Mouse (Mus musculus) midbrain, embryonic 14.5 days (tissue): Measurements from ENCODE around the gene Cdc37. TPM values are rescaled to one million over a fixed set of nuclear protein-coding genes. Genes with fewer than 3 reads are reported as not detected.
A peak's percentile ranks its signal among the peaks of the same experiment; 100 is the strongest.

ENCODE experiments used
- ATAC-seq: fragments of 200-750 bp; cut with Nextera tagmentation; 2 replicates; pipeline ENCODE4 v1.8.0; 2017; ENCODE audit warnings: moderate number of reproducible peaks, moderate library complexity; ENCODE audit not compliant: low FRiP score, low TSS enrichment
- DNase-seq: peaks from one replicate; pipeline ENCODE4 v3.0.0-alpha.2; 2015
- H3K27ac ChIP-seq: fragments of 300-500 bp; sonication (generic); replicated peaks from 2 replicates; pipeline ENCODE4 v1.5.1; 2014; ENCODE audit warnings: mild to moderate bottlenecking, low read depth, low read length, moderate library complexity
- H3K27me3 ChIP-seq: fragments of 300-500 bp; sonication (generic); 2 replicates; pipeline ENCODE4 v1.6.1; 2014; ENCODE audit warnings: low read length, control low read depth, mixed read lengths; ENCODE audit not compliant: control insufficient read depth, insufficient read depth
- H3K36me3 ChIP-seq: fragments of 300-500 bp; sonication (generic); 2 replicates; pipeline ENCODE4 v1.6.1; 2014; ENCODE audit warnings: low read length, control low read depth; ENCODE audit not compliant: control insufficient read depth, insufficient read depth
- H3K4me1 ChIP-seq: fragments of 300-500 bp; sonication (generic); 2 replicates; pipeline ENCODE4 v1.6.1; 2014; ENCODE audit warnings: mild to moderate bottlenecking, antibody characterized with exemption, low read length, control low read depth; ENCODE audit not compliant: control insufficient read depth, insufficient read depth
- H3K4me2 ChIP-seq: fragments of 300-500 bp; sonication (generic); 2 replicates; pipeline ENCODE4 v1.6.1; 2014; ENCODE audit warnings: mild to moderate bottlenecking, low read length, moderate library complexity
- H3K4me3 ChIP-seq: fragments of 300-500 bp; sonication (generic); replicated peaks from 2 replicates; pipeline ENCODE4 v1.5.1; 2014; ENCODE audit warnings: low read depth, low read length
- H3K9ac ChIP-seq: fragments of 300-500 bp; sonication (generic); replicated peaks from 2 replicates; pipeline ENCODE4 v1.6.1; 2014; ENCODE audit warnings: mild to moderate bottlenecking, low read length, moderate library complexity
- H3K9me3 ChIP-seq: fragments of 300-500 bp; sonication (generic); 2 replicates; pipeline ENCODE4 v1.6.1; 2016; ENCODE audit warnings: low read length, control low read depth, mixed read lengths; ENCODE audit not compliant: control insufficient read depth
- WGBS: fragments of 180-500 bp; shearing (Covaris S2); extraction: QIAGEN DNeasy Blood & Tissue Kit; methylation state at CpG from one replicate; pipeline ENCODE4 v1.1.7; 2014; 5-methylcytosine and 5-hydroxymethylcytosine counted together
- polyA plus RNA-seq: library from polyadenylated mRNA; unstranded; fragments of >200 nt; fragmentation: Nextera tagmentation; extraction: Ambion mirVana; gene quantifications from 2 replicates; pipeline ENCODE4 v1.2.1, GENCODE M21; 2014

Gene Cdc37
- polyA plus RNA-seq, 1 experiment from 2014 or later, result 223 TPM

DNA sequence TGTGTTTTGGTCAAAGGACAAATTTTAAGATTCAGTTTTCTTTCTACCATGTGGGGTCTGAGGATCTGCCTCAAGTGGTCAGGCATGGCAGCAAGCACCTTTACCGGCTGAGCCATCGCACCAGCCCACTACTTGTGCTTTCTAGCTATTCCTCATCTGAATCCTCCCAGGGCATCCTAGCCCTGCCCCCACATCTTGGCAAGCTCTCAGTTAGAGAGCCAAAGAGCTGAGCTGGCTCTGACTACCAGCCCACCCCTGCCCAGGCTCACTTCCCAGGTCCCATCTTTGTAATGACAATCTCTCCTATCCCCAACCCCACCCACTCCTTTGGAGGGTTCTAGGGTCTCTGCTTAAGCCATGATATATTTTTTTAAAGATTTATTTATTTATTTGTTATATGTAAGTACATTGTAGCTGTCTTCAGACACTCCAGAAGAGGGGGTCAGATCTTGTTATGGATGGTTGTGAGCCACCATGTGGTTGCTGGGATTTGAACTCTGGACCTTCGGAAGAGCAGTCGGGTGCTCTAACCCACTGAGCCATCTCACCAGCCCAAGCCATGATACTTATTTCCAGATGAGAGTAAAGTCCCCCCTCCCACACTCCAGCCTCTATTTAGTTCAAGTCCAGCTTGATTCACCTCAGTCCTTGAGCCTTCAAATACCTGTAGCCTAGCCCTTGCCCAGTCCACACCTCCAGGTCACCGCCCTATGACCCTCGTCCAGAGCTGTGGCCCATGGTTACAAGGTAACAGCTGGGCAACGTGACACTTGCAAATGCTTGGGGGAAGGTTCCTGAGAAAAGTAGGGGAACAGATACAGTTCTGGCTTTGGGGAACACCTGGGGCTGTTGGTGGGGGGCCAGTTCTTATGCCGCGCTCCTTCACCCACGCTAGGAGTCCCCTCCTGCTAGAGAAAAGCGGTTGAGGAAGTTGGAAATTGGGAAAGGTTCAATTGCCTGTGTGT lies 13.6 kb upstream of the Cdc37 start:
- Histone ChIP-seq H3K4me3 (no peak overlapping the region), H3K4me2 (no peak overlapping the region), H3K36me3 (no peaks in the 10 kb centered on the region), H3K9me3 (no peaks in the 10 kb centered on the region), H3K27me3 (peaks cover 55% of the 10 kb centered on the region), H3K4me1 (no peaks in the 10 kb centered on the region; the same call in 1 of the 2 replicates), H3K9ac (no peak overlapping the region), H3K27ac (no peak overlapping the region)
- no peak for ATAC-seq
- 34% methylated on average over 11 of the region's 11 CpGs for WGBS
- DNase-seq, result no peak

DNA sequence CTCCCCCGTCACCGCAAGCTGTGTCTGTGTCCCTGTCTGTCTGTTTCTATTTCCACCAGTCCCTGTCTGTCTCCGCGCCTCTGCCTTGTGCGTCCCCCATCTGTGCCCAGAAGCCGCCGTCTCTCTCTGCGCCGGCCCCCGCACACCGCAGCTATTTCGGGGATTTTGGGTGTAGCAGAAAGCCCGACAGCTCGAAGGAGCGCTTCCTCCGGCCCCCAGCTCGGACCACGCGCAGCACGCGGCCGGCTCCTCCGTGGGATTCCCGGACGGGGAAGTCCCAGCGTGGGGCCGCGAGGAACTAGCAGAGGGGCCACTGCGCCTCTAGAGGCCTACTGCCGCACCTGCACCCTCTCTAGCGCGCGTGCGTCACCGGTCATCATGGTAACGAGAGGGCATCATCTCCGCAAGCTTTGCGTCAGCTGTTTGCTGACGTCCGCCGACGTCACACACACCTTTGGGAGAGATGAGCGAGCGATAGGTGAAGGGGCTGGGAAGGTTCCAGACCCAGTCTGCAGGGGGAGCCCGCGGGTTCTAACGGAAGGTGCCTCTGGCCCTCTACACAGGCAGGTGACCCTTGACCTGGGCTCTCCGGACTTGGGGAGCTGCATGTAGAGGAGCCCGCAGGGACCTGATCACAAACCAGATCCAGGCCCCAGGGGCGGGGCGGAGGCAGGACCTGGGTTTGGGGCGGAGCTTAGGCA lies 11.6 kb upstream of the Cdc37 start:
- no peaks in the 10 kb centered on the region; the same call in 1 of the 2 replicates for H3K4me1 ChIP-seq
- peak overlapping the region; percentile 66 for H3K4me2 ChIP-seq
- H3K9me3 ChIP-seq, result no peaks in the 10 kb centered on the region
- no peak overlapping the region for H3K27ac ChIP-seq
- H3K27me3 ChIP-seq, result peaks cover 45% of the 10 kb centered on the region
- DNase-seq (peak; percentile 93), ATAC-seq (peak; percentile 58; the same call in 1 of the 2 replicates)
- WGBS, result under 1% methylated on average over 52 of the region's 52 CpGs
- H3K4me3 ChIP-seq, result peak overlapping the region; percentile 45
- H3K9ac ChIP-seq, result peak overlapping the region; percentile 65
- no peaks in the 10 kb centered on the region for H3K36me3 ChIP-seq

DNA sequence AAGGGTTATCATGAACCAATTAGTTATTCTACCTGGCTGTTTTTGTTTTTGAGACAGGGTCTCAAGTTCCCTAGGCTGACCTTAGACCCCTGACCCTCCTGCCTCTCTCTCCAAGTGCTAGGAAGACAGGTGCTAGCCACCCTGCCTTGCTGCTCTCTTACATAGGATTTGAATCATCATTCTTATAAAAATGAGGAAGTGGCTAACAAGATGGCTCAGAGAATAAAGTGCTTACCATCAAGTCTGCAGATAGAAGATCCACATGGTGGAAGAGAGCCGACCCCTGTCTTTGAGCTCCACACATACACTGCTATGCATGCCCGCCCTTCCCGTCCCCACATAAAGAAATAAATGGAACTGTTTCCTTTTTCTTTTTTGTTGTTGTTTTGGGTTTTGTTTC lies 5.0 kb upstream of the Cdc37 start:
- Histone ChIP-seq H3K4me2 (no peak overlapping the region), H3K9ac (no peak overlapping the region), H3K4me1 (no peaks in the 10 kb centered on the region), H3K36me3 (no peaks in the 10 kb centered on the region), H3K9me3 (no peaks in the 10 kb centered on the region), H3K27ac (no peak overlapping the region), H3K27me3 (peaks cover 9% of the 10 kb centered on the region; the same call in 1 of the 2 replicates), H3K4me3 (no peak overlapping the region)
- 83% methylated on average over 3 of the region's 3 CpGs for WGBS
- DNase-seq, result no peak
- no peak for ATAC-seq

DNA sequence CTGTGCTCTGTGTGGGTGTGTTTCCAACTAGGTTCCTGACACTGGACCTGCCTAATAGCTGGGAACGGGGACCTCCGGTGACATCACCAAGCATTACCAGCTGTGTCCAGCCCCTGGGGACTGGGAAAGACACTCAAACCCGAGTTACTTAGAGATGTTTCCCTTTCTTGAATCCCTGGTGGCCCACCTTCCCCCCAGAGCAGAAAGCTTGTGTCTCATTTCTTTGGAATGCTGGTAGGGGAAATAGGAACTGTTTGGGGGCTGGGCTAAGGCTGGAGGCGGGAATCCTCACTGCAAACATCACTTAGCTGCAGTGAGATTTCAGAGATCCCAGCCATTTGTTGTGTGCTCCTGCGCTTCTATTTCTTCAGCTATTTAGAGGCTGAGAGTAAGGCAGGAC lies 4.1 kb upstream of the Cdc37 start:
- Histone ChIP-seq H3K4me1 (peaks cover 5% of the 10 kb centered on the region), H3K9ac (no peak overlapping the region), H3K27ac (no peak overlapping the region), H3K27me3 (peaks cover 9% of the 10 kb centered on the region; the same call in 1 of the 2 replicates), H3K4me3 (no peak overlapping the region), H3K9me3 (no peaks in the 10 kb centered on the region), H3K36me3 (no peaks in the 10 kb centered on the region), H3K4me2 (peak overlapping the region; percentile 30)
- ATAC-seq (no peak), DNase-seq (no peak)
- WGBS, result 19% methylated on average over 5 of the region's 5 CpGs

DNA sequence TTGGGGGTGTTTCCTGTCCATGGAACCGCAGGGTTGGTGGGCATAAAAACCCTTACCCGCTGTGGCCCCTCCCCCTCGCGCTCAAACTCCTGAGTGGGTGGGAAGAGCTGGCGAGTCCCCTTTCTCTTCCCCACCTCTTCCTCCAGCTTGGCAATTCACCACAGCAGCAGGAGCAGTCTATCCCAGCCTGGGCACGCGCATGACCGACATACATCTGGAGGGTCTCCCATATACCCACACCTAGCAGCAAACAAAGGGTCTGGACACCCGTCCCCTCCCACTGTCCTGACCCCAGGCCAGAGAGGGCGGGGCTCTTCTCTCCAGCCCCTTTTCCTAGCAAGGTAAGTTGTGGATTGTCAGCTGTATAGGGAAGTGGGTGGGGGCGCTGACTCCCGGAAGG lies 3.5 kb upstream of the Cdc37 start:
- Histone ChIP-seq H3K27me3 (peaks cover 9% of the 10 kb centered on the region; the same call in 1 of the 2 replicates), H3K36me3 (no peaks in the 10 kb centered on the region), H3K4me3 (0 out of 2 replicates have a peak overlapping the region, but pooled peaks have one; percentile 7), H3K4me1 (peaks cover 10% of the 10 kb centered on the region), H3K4me2 (peak overlapping the region; percentile 30), H3K27ac (no peak overlapping the region), H3K9ac (no peak overlapping the region), H3K9me3 (no peaks in the 10 kb centered on the region)
- 9% methylated on average over 12 of the region's 12 CpGs for WGBS
- ATAC-seq, result no peak
- no peak for DNase-seq

DNA sequence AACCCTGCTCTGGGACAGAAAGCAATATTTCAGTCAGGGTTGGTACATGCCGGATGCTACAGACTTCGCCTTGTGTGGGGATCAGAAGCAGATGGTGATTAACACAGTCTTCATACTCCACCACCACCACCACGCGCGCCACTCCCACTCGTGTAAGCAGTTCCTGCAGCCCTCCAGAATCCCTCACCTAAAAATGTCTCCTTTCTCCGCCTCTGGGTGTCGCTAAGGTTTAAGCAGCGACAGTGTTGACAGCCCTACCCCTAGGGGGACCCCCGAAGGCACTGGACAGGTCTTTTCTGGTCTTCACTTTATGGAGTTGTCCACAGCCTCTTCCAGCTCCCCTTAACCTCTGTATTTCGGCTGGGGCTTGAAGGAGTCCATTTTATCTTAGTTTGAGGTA lies 2.9 kb upstream of the Cdc37 start:
- Histone ChIP-seq H3K36me3 (no peaks in the 10 kb centered on the region), H3K4me2 (peak overlapping the region; percentile 30), H3K4me3 (no peak overlapping the region), H3K27ac (no peak overlapping the region), H3K9me3 (no peaks in the 10 kb centered on the region), H3K9ac (no peak overlapping the region), H3K27me3 (peaks cover 9% of the 10 kb centered on the region; the same call in 1 of the 2 replicates), H3K4me1 (peaks cover 16% of the 10 kb centered on the region)
- WGBS, result 3% methylated on average over 11 of the region's 11 CpGs
- ATAC-seq (no peak), DNase-seq (peak; percentile 73)

DNA sequence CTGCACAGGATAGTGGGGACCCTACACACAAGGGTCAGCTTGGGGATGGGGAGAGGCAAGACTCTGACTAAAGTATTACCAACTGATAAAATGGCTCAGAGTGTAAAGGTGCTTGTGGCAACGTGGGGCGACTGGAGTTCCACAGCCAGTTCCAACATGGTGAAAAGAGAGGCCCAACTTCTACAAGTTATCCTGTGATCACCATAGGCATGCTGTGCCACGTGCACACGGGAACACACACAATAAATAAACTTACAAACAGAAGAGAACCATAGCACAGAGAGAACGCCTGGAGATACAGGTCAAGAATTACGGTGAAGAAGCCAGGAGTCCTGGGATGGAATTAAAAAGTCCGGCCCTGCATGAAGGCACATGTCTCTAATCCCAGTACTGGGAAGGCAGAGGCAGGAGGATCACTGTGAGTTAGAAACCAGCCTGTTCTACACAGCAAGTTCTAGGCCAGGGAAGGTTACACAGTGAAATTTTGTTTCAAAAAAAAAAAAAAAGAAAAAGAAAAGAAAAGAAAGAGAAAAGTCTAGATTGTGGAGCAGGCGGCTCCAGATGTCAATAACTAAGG lies 617 bp downstream of the Cdc37 start:
- 12% methylated on average over 8 of the region's 8 CpGs for WGBS
- H3K27me3 ChIP-seq, result peaks cover 9% of the 10 kb centered on the region; the same call in 1 of the 2 replicates
- ATAC-seq (no peak), DNase-seq (no peak)
- peak overlapping the region; percentile 79 for H3K9ac ChIP-seq
- peak overlapping the region; percentile 76 for H3K4me2 ChIP-seq
- no peaks in the 10 kb centered on the region for H3K9me3 ChIP-seq
- peak overlapping the region; percentile 62 for H3K27ac ChIP-seq
- H3K4me1 ChIP-seq, result peaks cover 18% of the 10 kb centered on the region
- H3K36me3 ChIP-seq, result peaks cover 22% of the 10 kb centered on the region
- peak overlapping the region; percentile 84 for H3K4me3 ChIP-seq

DNA sequence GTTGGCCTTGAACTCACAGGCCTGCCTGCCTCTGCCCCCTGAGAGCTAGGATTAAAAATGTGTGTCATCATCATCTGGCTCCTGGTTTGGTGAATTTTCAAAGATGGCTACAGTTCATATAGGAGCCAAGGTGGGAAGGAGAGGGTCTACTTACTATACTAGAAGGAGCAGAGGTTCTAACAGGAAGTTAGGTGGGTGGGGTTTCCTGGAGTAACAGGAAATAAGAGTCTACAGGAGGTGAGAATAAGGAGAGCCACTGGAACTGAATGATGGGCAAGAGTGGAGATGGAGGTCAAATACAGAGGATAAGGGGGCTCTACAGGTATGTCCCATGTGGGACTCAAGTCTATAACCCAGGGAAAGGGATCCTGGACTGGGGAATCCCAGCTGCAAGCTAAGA lies 1.4 kb downstream of the Cdc37 start:
- ATAC-seq, result no peak
- Histone ChIP-seq H3K4me2 (peak overlapping the region; percentile 76), H3K36me3 (peaks cover 30% of the 10 kb centered on the region), H3K27ac (no peak overlapping the region), H3K27me3 (peaks cover 9% of the 10 kb centered on the region; the same call in 1 of the 2 replicates), H3K4me3 (0 out of 2 replicates have a peak overlapping the region, but pooled peaks have one; percentile 84), H3K9ac (peak overlapping the region; percentile 17; the same call in 1 of the 2 replicates), H3K9me3 (no peaks in the 10 kb centered on the region), H3K4me1 (peaks cover 18% of the 10 kb centered on the region)
- no peak for DNase-seq
